Comparison of ENCODE assay signal across 27 mouse cellular contexts in genomic region chr8:33003967-33004564, GRCm38 (mm10).
A peak's percentile ranks its signal among the peaks of the same experiment; 100 is the strongest.
DNase-seq lines count a peak whose midpoint lies in the region; ATAC-seq lines count a peak whose summit lies in the region.
"Had no signal": no experiment of that assay in that cellular context is flagged by ENCODE, and none has a peak within 500 bp of the region (broad histone marks: within the 10 kb centered on the region; RNA-seq: fewer than 3 reads in every experiment).

No protein-coding gene starts in this region.

- H3K4me1 ChIP-seq in forebrain, embryonic 12.5 days = peaks cover 13% of the 10 kb centered on the region
- H3K4me1 ChIP-seq in forebrain, embryonic 10.5 days = peaks cover 13% of the 10 kb centered on the region
- 0 out of 2 replicates have a peak, but pooled peaks cover 9% of the 10 kb centered on the region for H3K4me1 ChIP-seq in hindbrain, embryonic 15.5 days (replicated peaks)
- peaks cover 10% of the 10 kb centered on the region for H3K4me1 ChIP-seq in hindbrain, embryonic 10.5 days (replicated peaks)
- H3K4me1 ChIP-seq in neural tube, embryonic 14.5 days (ENCODE audit: control insufficient read depth, insufficient read depth, low read length) = 0 out of 2 replicates have a peak, but pooled peaks cover 4% of the 10 kb centered on the region
- peaks cover 9% of the 10 kb centered on the region for H3K4me1 ChIP-seq in midbrain, embryonic 16.5 days (ENCODE audit: control insufficient read depth, insufficient read depth, low read length)
- H3K4me1 ChIP-seq: intestine, embryonic 15.5 days; liver, embryonic 12.5 days; megakaryocyte, embryonic 14.5 days had no signal

- H3K9ac ChIP-seq in forebrain, embryonic 12.5 days = no peak overlapping the region
- H3K9ac ChIP-seq in hindbrain, embryonic 15.5 days = no peak overlapping the region
- H3K9ac ChIP-seq in neural tube, embryonic 14.5 days (replicated peaks; ENCODE audit: low read depth, low read length) = no peak overlapping the region
- no peak overlapping the region for H3K9ac ChIP-seq in midbrain, embryonic 16.5 days (ENCODE audit: low read depth, low read length)
- H3K9ac ChIP-seq: intestine, embryonic 15.5 days; liver, embryonic 12.5 days; liver, postnatal 0 days had no signal

- intact Hi-C loops in heart, postnatal 25 days (cut with DNase I) = no loop called here

- ATAC-seq in forebrain, embryonic 12.5 days (ENCODE audit: low FRiP score) = peak; percentile 42; the same call in 1 of the 2 replicates
- 0 out of 2 replicates have a peak, but pooled peaks have one; percentile 23 for ATAC-seq in hindbrain, embryonic 15.5 days (ENCODE audit: low FRiP score, low read depth)
- peak; percentile 32; the same call in 1 of the 2 replicates for ATAC-seq in neural tube, embryonic 14.5 days (ENCODE audit: low read depth)
- peak; percentile 50; the same call in 1 of the 2 replicates for ATAC-seq in midbrain, embryonic 16.5 days
- ATAC-seq: intestine, embryonic 15.5 days; liver, embryonic 12.5 days; liver, postnatal 0 days; lung, postnatal 0 days had no signal

- H3K36me3 ChIP-seq in forebrain, embryonic 12.5 days (replicated peaks) = no peaks in the 10 kb centered on the region
- no peaks in the 10 kb centered on the region for H3K36me3 ChIP-seq in forebrain, embryonic 10.5 days (replicated peaks)
- H3K36me3 ChIP-seq in hindbrain, embryonic 15.5 days = no peaks in the 10 kb centered on the region
- H3K36me3 ChIP-seq in hindbrain, embryonic 10.5 days = no peaks in the 10 kb centered on the region
- H3K36me3 ChIP-seq in neural tube, embryonic 14.5 days (ENCODE audit: control insufficient read depth, insufficient read depth, low read length) = no peaks in the 10 kb centered on the region
- H3K36me3 ChIP-seq in midbrain, embryonic 16.5 days (ENCODE audit: control insufficient read depth, insufficient read depth, low read length) = no peaks in the 10 kb centered on the region
- H3K36me3 ChIP-seq: G1E; intestine, embryonic 15.5 days; liver, embryonic 12.5 days had no signal

- no peaks in the 10 kb centered on the region for H3K27me3 ChIP-seq in forebrain, embryonic 12.5 days
- H3K27me3 ChIP-seq in forebrain, embryonic 10.5 days (ENCODE audit: poor library complexity, severe bottlenecking) = no peaks in the 10 kb centered on the region
- H3K27me3 ChIP-seq in hindbrain, embryonic 15.5 days = no peaks in the 10 kb centered on the region
- H3K27me3 ChIP-seq in hindbrain, embryonic 10.5 days (ENCODE audit: insufficient read depth, poor library complexity, severe bottlenecking) = no peaks in the 10 kb centered on the region
- H3K27me3 ChIP-seq in neural tube, embryonic 14.5 days (ENCODE audit: control insufficient read depth, insufficient read depth, low read length) = no peaks in the 10 kb centered on the region
- H3K27me3 ChIP-seq in midbrain, embryonic 16.5 days (ENCODE audit: control insufficient read depth, insufficient read depth, low read depth, low read length) = no peaks in the 10 kb centered on the region
- H3K27me3 ChIP-seq: intestine, embryonic 15.5 days; liver, embryonic 12.5 days; megakaryocyte, embryonic 14.5 days had no signal

- no peak for DNase-seq in forebrain, embryonic 10.5 days (ENCODE audit: extremely low spot score, low spot score)
- DNase-seq in hindbrain, embryonic 10.5 days (ENCODE audit: low spot score) = no peak
- no peak for DNase-seq in neural tube, embryonic 10.5 days (ENCODE audit: extremely low spot score, low spot score)
- no peak for DNase-seq in heart, postnatal 25 days (ENCODE audit: low spot score)
- DNase-seq: adrenal gland, adult 8-10 months; cerebellum, adult 18-20 months; gastrocnemius, adult 2 months; heart, postnatal 14 days; kidney, adult 2 months; kidney, postnatal 36 days; layer of hippocampus, postnatal 36 days; liver, postnatal 0 days; lung, postnatal 4 days; right cerebral cortex, adult 18-20 months; spleen, adult 18-20 months; thymus, postnatal 14 days had no signal

- H3K4me3 ChIP-seq in forebrain, embryonic 12.5 days (replicated peaks) = no peak overlapping the region
- H3K4me3 ChIP-seq in forebrain, embryonic 10.5 days = no peak overlapping the region
- H3K4me3 ChIP-seq in hindbrain, embryonic 15.5 days = no peak overlapping the region
- H3K4me3 ChIP-seq in hindbrain, embryonic 10.5 days = no peak overlapping the region
- no peak overlapping the region for H3K4me3 ChIP-seq in neural tube, embryonic 14.5 days (ENCODE audit: low read depth, low read length)
- no peak overlapping the region for H3K4me3 ChIP-seq in midbrain, embryonic 16.5 days (ENCODE audit: low read depth, low read length)
- H3K4me3 ChIP-seq: erythroblast, embryonic 14.5 days; gastrocnemius, adult 2 months; intestine, embryonic 15.5 days; liver, embryonic 12.5 days; megakaryocyte, embryonic 14.5 days had no signal

- no peaks in the 10 kb centered on the region for H3K9me3 ChIP-seq in forebrain, embryonic 12.5 days
- no peaks in the 10 kb centered on the region for H3K9me3 ChIP-seq in forebrain, embryonic 10.5 days
- H3K9me3 ChIP-seq in hindbrain, embryonic 15.5 days = no peaks in the 10 kb centered on the region
- H3K9me3 ChIP-seq in hindbrain, embryonic 10.5 days = no peaks in the 10 kb centered on the region
- no peaks in the 10 kb centered on the region for H3K9me3 ChIP-seq in neural tube, embryonic 14.5 days (ENCODE audit: control insufficient read depth, low read length)
- no peaks in the 10 kb centered on the region for H3K9me3 ChIP-seq in midbrain, embryonic 16.5 days (replicated peaks; ENCODE audit: control insufficient read depth, low read length, poor library complexity, severe bottlenecking)
- H3K9me3 ChIP-seq: G1E; intestine, embryonic 15.5 days; liver, embryonic 12.5 days had no signal

- WGBS in forebrain, embryonic 12.5 days = 31% methylated on average over 7 of the region's 7 CpGs
- WGBS in forebrain, embryonic 10.5 days = 63% methylated on average over 7 of the region's 7 CpGs
- 45% methylated on average over 7 of the region's 7 CpGs for WGBS in hindbrain, embryonic 15.5 days
- WGBS in hindbrain, embryonic 10.5 days = 67% methylated on average over 7 of the region's 7 CpGs
- 64% methylated on average over 7 of the region's 7 CpGs for WGBS in neural tube, embryonic 14.5 days
- 21% methylated on average over 7 of the region's 7 CpGs for WGBS in midbrain, embryonic 16.5 days

- no peak overlapping the region for H3K4me2 ChIP-seq in forebrain, embryonic 12.5 days
- no peak overlapping the region for H3K4me2 ChIP-seq in hindbrain, embryonic 15.5 days
- H3K4me2 ChIP-seq in neural tube, embryonic 14.5 days (ENCODE audit: low read depth, low read length) = no peak overlapping the region
- H3K4me2 ChIP-seq in midbrain, embryonic 16.5 days (ENCODE audit: low read length) = no peak overlapping the region
- H3K4me2 ChIP-seq: intestine, embryonic 15.5 days; liver, embryonic 12.5 days had no signal

- H3K27ac ChIP-seq in forebrain, embryonic 12.5 days = peak overlapping the region; percentile 61
- H3K27ac ChIP-seq in forebrain, embryonic 10.5 days = no peak overlapping the region
- H3K27ac ChIP-seq in hindbrain, embryonic 15.5 days (replicated peaks) = 0 out of 2 replicates have a peak overlapping the region, but pooled peaks have one; percentile 21
- no peak overlapping the region for H3K27ac ChIP-seq in hindbrain, embryonic 10.5 days
- no peak overlapping the region for H3K27ac ChIP-seq in neural tube, embryonic 14.5 days (ENCODE audit: low read depth, low read length)
- no peak overlapping the region for H3K27ac ChIP-seq in midbrain, embryonic 16.5 days (ENCODE audit: low read length)
- H3K27ac ChIP-seq: gastrocnemius, adult 2 months; hindbrain, postnatal 0 days; intestine, embryonic 15.5 days; liver, embryonic 12.5 days had no signal

Comparison
In these comparisons a context has a peak if more than half of its experiments do, and no peak if none do; other contexts are left out.
1. H3K27ac ChIP-seq: peak in forebrain, embryonic 12.5 days (single experiment) and hindbrain, embryonic 15.5 days (single experiment); none in forebrain, embryonic 10.5 days (single experiment), hindbrain, embryonic 10.5 days (single experiment), neural tube, embryonic 14.5 days (single experiment) and midbrain, embryonic 16.5 days (single experiment).
2. Peak in every context shown above with its lines, with median percentiles within 50 percentile points of each other: ATAC-seq.